Mouse (Mus musculus) hematopoietic stem cell, adult 5-6 weeks (primary cell): ENCODE results near the gene Ghsr. TPM values are rescaled to one million over a fixed set of nuclear protein-coding genes. Genes with fewer than 3 reads are reported as not detected.
"Not testable (repeated sequence)": the region's sequence is repeated elsewhere in the genome, so short reads cannot be mapped to it uniquely, and the experiment has no call there.

Source experiments
- ATAC-seq, 2 experiments: fragments of 125-278 bp in 1 of 2; replicated peaks in 1 of 2; 2 replicates each; pipeline ENCODE4 v1.8.0; 2016 to 2017; ENCODE audit warnings: inconsistent platforms in 2 of 2, mild to moderate bottlenecking in 2 of 2, moderate number of reproducible peaks in 2 of 2, low read depth in 1 of 2, moderate TSS enrichment in 1 of 2; ENCODE audit not compliant: low FRiP score in 2 of 2, poor library complexity in 2 of 2, severe bottlenecking in 2 of 2, insufficient read depth in 1 of 2, low TSS enrichment in 1 of 2
- total RNA-seq: library from RNA; stranded (forward); fragments of 172-1452, 232-1000 nt; gene quantifications from 2 replicates; pipeline ENCODE4 v1.2.3, GENCODE M21; 2017

Gene Ghsr
- total RNA-seq, 1 experiment from 2014 or later = not detected

- no peak for ATAC-seq
These were observed 13.7 kb downstream of the Ghsr start for GRCm38 (mm10) chr3:27384836-27385235.

GRCm38 (mm10) chr3:27389923-27390322 is 18.8 kb downstream of the Ghsr start:
- no peak for ATAC-seq

GRCm38 (mm10) chr3:27400996-27401395 is 29.8 kb downstream of the Ghsr start:
- ATAC-seq = not testable (repeated sequence)

GRCm38 (mm10) chr3:27406440-27406839 is 35.3 kb downstream of the Ghsr start:
- no peak for ATAC-seq

DNA sequence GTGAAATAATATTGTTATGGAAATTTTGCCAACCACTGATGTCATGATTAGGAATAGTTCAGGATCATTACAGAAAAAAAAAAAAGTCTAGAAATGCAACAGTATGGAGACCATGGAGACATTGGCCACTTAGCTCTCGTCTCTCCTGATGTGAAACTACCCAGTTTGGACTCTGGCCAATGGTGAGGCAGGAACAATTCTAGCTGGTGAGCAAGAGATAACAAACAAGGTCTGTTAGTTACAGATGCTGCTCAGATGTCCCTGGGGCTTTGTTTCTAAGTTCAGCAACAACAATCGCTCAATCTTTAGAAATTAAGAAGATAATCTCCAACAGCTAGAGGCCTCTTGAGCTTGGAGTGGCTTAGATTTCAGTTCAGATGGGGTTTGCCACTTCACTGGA is 37.4 kb downstream of the Ghsr start:
- ATAC-seq = no peak

DNA sequence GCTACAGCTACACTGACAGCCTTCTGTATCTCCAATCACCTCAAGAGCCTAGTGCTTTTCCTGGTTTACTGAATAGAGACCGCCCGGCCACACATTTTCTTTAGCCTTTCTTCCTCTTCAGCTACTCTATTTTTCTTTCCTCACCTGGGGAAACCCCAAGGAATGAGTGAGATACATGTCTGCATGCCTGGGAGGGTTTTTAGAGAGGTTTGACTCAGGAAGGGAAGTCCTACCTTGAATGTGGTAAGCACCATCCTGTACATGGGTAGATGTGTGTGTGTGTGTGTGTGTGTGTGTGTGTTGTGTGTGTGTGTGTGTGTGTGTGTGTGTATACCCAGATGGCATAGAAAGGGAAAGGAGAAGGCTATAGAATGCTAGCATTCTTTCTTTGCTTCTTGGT is 40.1 kb downstream of the Ghsr start:
- ATAC-seq = no peak

- ATAC-seq = no peak
These were observed 42.4 kb downstream of the Ghsr start for GRCm38 (mm10) chr3:27413566-27413965.

- ATAC-seq = no peak
These were observed 45.6 kb downstream of the Ghsr start for GRCm38 (mm10) chr3:27416786-27417185.

GRCm38 (mm10) chr3:27418602-27419001 is 47.5 kb downstream of the Ghsr start:
- no peak for ATAC-seq

DNA sequence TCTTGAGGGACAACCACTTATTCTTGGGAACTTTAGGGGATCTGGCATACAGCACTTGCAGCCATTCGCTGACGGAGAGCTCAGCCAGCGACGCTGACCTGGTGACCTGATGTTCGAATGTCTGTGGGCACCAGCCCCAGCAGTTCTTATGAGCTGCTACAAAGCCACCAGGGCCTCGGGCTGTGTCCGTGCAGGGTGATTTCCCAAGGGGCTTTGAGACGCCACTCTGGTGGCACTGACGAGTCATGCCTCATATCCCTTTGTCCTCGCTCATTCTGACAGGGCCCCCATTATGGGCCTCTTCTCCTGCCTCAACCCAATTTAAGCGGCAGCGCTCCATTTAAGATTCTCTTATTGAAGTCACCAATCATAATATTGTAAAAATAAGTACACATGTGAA is 50.8 kb downstream of the Ghsr start:
- no peak for ATAC-seq

- no peak for ATAC-seq
These were observed 51.4 kb downstream of the Ghsr start for GRCm38 (mm10) chr3:27422521-27422920.

GRCm38 (mm10) chr3:27424049-27424667 is 53.0 kb downstream of the Ghsr start:
- no peak for ATAC-seq

DNA sequence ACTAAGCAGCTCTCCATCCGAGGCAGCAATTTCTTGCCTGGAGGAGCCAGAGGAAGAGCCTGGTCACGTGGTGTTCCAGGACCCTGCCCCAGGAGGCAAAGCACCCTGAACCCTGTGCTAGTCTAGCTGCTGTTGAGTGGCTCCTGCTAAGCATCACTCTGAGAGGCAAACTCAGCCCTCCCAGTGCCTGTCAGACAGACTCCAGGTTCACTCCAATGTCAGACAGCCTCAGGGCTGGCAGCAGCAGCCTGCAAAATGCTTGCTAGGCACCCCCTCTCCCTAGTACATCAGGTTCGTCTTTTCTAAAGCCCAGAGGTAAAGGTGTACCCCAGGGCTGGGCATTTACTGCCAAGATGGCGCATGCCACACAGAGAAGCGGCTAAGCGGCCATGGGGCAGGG is 56.3 kb downstream of the Ghsr start:
- ATAC-seq = no peak

Other genes with a start within 250 kb of the Ghsr start
- gene Ect2, start 217.5 kb upstream of the Ghsr start, total RNA-seq = 51.0 and 66.1 TPM in 2 replicates
- 55.5 and 60.5 TPM in 2 replicates for gene Nceh1, start 188.4 kb upstream of the Ghsr start, total RNA-seq
- gene Tnfsf10, start 54.3 kb upstream of the Ghsr start, total RNA-seq = 30.1 and 32.7 TPM in 2 replicates